Mouse (Mus musculus): ENCODE measurements around the gene Mok. TPM values are rescaled to one million over a fixed set of nuclear protein-coding genes. Genes with fewer than 3 reads are reported as not detected.

Gene Mok
- polyA plus RNA-seq, 1 experiment = not detected

GRCm38 (mm10) chr12:110786243-110786642 lies 54.5 kb downstream of the Mok start:
- no peak for TF ChIP-seq TAL1 (IDR thresholded peaks at IDR 0.05; ENCODE audit: low read length)
- Histone ChIP-seq H3K27me3 (ENCODE audit: control insufficient read depth) (no peaks in the 10 kb centered on the region), H3K4me3 (replicated peaks) (no peak overlapping the region), H3K36me3 (ENCODE audit: control insufficient read depth) (peaks cover 57% of the 10 kb centered on the region), H3K4me1 (ENCODE audit: control insufficient read depth) (peaks cover 17% of the 10 kb centered on the region), H3K9me3 (ENCODE audit: control insufficient read depth, low read length) (no peaks in the 10 kb centered on the region)

- Histone ChIP-seq H3K27me3 (ENCODE audit: control insufficient read depth) (no peaks in the 10 kb centered on the region), H3K36me3 (ENCODE audit: control insufficient read depth) (peaks cover 61% of the 10 kb centered on the region), H3K4me3 (replicated peaks) (no peak overlapping the region), H3K4me1 (ENCODE audit: control insufficient read depth) (peaks cover 14% of the 10 kb centered on the region), H3K9me3 (ENCODE audit: control insufficient read depth, low read length) (no peaks in the 10 kb centered on the region)
- no peak for TF ChIP-seq TAL1 (IDR thresholded peaks at IDR 0.05; ENCODE audit: low read length)
- no peak for TF ChIP-seq GATA1 (IDR thresholded peaks at IDR 0.05; ENCODE audit: low read length)
These were observed 56.5 kb downstream of the Mok start for GRCm38 (mm10) chr12:110784211-110784610.

DNA sequence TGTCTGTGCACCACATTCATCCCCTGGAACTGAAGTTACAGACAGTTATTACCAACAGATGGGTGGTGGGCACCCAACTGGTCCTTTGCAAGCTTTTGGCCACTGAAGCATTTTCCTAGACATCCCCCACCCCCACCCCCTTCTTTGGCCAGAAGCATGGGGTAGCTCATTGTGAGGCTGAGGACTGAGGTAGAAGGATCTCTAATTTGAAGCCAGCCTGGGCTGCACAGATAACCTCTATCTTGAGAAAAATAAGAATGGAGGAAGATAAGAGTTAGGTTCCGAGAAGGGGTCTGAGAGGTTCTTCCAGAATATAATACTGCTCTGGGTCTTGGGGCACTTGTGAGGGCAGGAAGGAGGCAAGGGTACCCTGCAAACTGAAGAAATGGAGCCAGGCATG lies 58.5 kb downstream of the Mok start:
- Histone ChIP-seq H3K27me3 (ENCODE audit: control insufficient read depth) (no peaks in the 10 kb centered on the region), H3K36me3 (ENCODE audit: control insufficient read depth) (peaks cover 62% of the 10 kb centered on the region), H3K9me3 (ENCODE audit: control insufficient read depth, low read length) (no peaks in the 10 kb centered on the region), H3K4me3 (replicated peaks) (no peak overlapping the region), H3K4me1 (ENCODE audit: control insufficient read depth) (peaks cover 16% of the 10 kb centered on the region)
- TF ChIP-seq TAL1 (IDR thresholded peaks at IDR 0.05; ENCODE audit: low read length) (no peak), GATA1 (IDR thresholded peaks at IDR 0.05; ENCODE audit: low read length) (no peak)

DNA sequence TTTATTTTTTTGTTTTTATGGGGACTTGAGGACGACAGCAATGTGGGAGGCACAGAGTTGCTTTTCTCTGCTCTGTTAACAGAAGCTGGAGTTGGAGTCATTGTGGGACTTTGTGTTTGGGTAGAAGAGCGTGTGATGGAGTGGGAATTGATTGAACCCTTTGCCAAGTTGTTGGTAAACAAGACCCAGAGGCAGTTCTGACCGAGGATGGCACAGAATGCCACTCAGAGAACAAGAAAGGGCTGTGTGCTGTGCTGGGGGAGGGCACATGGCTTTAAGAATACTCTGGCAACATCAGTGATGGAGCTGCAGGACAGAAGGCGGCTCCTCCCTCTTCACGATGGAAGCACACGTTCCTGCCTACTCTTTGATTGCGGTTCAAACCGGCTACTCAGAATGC lies 59.6 kb downstream of the Mok start:
- Histone ChIP-seq H3K4me3 (replicated peaks) (no peak overlapping the region), H3K9me3 (ENCODE audit: control insufficient read depth, low read length) (no peaks in the 10 kb centered on the region), H3K27me3 (ENCODE audit: control insufficient read depth) (no peaks in the 10 kb centered on the region), H3K36me3 (ENCODE audit: control insufficient read depth) (peaks cover 58% of the 10 kb centered on the region), H3K4me1 (ENCODE audit: control insufficient read depth) (peaks cover 16% of the 10 kb centered on the region)
- TF ChIP-seq GATA1 (IDR thresholded peaks at IDR 0.05; ENCODE audit: low read length) (no peak), TAL1 (IDR thresholded peaks at IDR 0.05; ENCODE audit: low read length) (no peak)

DNA sequence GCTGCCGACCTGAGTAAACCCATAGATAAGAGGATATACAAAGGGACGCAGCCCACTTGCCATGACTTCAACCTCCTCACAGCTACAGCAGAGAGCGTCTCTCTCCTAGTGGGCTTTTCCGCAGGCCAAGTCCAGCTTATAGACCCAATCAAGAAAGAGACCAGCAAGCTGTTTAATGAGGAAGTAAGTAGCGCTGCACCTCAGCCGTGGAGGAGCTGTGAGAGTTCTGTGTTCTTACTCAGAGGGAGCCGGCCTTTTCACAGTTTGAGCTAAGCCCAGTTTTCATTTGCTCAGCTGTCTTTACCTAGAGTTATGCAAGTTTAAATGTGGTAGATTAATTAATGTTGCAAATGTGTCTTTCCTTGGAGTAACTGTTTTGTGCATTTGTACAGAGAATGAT lies 61.4 kb downstream of the Mok start:
- Histone ChIP-seq H3K4me3 (replicated peaks) (no peak overlapping the region), H3K27me3 (ENCODE audit: control insufficient read depth) (no peaks in the 10 kb centered on the region), H3K36me3 (ENCODE audit: control insufficient read depth) (peaks cover 44% of the 10 kb centered on the region), H3K9me3 (ENCODE audit: control insufficient read depth, low read length) (no peaks in the 10 kb centered on the region), H3K4me1 (ENCODE audit: control insufficient read depth) (peaks cover 20% of the 10 kb centered on the region)
- TF ChIP-seq TAL1 (IDR thresholded peaks at IDR 0.05; ENCODE audit: low read length) = no peak
- TF ChIP-seq GATA1 (IDR thresholded peaks at IDR 0.05; ENCODE audit: low read length) = no peak

GRCm38 (mm10) chr12:110777853-110778252 lies 62.9 kb downstream of the Mok start:
- H3K4me1 ChIP-seq (ENCODE audit: control insufficient read depth) = peaks cover 20% of the 10 kb centered on the region
- peaks cover 40% of the 10 kb centered on the region for H3K36me3 ChIP-seq (ENCODE audit: control insufficient read depth)
- no peaks in the 10 kb centered on the region for H3K9me3 ChIP-seq (ENCODE audit: control insufficient read depth, low read length)
- no peaks in the 10 kb centered on the region for H3K27me3 ChIP-seq (ENCODE audit: control insufficient read depth)
- TF ChIP-seq TAL1 (IDR thresholded peaks at IDR 0.05; ENCODE audit: low read length) = no peak
- no peak for TF ChIP-seq GATA1 (IDR thresholded peaks at IDR 0.05; ENCODE audit: low read length)
- no peak overlapping the region for H3K4me3 ChIP-seq (replicated peaks)

GRCm38 (mm10) chr12:110775628-110776426 lies 64.9 kb downstream of the Mok start:
- Histone ChIP-seq H3K27me3 (ENCODE audit: control insufficient read depth) (no peaks in the 10 kb centered on the region), H3K4me1 (ENCODE audit: control insufficient read depth) (peaks cover 15% of the 10 kb centered on the region), H3K4me3 (replicated peaks) (no peak overlapping the region), H3K36me3 (ENCODE audit: control insufficient read depth) (peaks cover 26% of the 10 kb centered on the region), H3K9me3 (ENCODE audit: control insufficient read depth, low read length) (no peaks in the 10 kb centered on the region)
- TF ChIP-seq TAL1 (IDR thresholded peaks at IDR 0.05; ENCODE audit: low read length) (no peak), GATA1 (IDR thresholded peaks at IDR 0.05; ENCODE audit: low read length) (no peak)

DNA sequence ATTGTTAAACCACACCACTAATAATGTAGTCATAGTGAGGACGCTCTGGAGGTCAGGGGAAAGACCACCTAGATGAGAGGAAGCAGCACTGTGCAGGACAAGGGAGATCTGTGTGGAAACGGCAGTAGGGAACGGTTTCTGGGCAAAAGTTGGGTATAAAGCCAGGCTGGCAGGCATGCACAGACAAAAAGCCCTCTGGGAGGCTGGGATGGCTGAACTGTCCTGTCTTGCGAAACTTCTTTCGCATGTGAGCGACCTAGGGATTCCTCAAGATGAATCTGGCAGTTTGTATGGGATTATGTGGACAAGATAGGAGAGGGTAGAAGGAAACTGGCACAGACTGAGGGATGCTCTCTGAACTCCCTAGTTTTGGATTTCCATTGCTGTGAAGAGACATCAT lies 68.8 kb downstream of the Mok start:
- Histone ChIP-seq H3K36me3 (ENCODE audit: control insufficient read depth) (no peaks in the 10 kb centered on the region; the same call in 1 of the 2 replicates), H3K9me3 (ENCODE audit: control insufficient read depth, low read length) (no peaks in the 10 kb centered on the region), H3K4me3 (replicated peaks) (no peak overlapping the region), H3K4me1 (ENCODE audit: control insufficient read depth) (peaks cover 28% of the 10 kb centered on the region), H3K27me3 (ENCODE audit: control insufficient read depth) (no peaks in the 10 kb centered on the region)
- no peak for TF ChIP-seq TAL1 (IDR thresholded peaks at IDR 0.05; ENCODE audit: low read length)
- no peak for TF ChIP-seq GATA1 (IDR thresholded peaks at IDR 0.05; ENCODE audit: low read length)

- Histone ChIP-seq H3K4me3 (replicated peaks) (no peak overlapping the region), H3K9me3 (ENCODE audit: control insufficient read depth, low read length) (no peaks in the 10 kb centered on the region), H3K27me3 (ENCODE audit: control insufficient read depth) (no peaks in the 10 kb centered on the region), H3K36me3 (ENCODE audit: control insufficient read depth) (no peaks in the 10 kb centered on the region; the same call in 1 of the 2 replicates), H3K4me1 (ENCODE audit: control insufficient read depth) (peaks cover 24% of the 10 kb centered on the region)
- no peak for TF ChIP-seq TAL1 (IDR thresholded peaks at IDR 0.05; ENCODE audit: low read length)
- no peak for TF ChIP-seq GATA1 (IDR thresholded peaks at IDR 0.05; ENCODE audit: low read length)
These were observed 70.1 kb downstream of the Mok start for GRCm38 (mm10) chr12:110770479-110771247.

All from erythroblast, embryonic 14.5 days (primary cell).